Mouse (Mus musculus) hindbrain, embryonic 10.5 days (tissue): ENCODE data around the gene Rnf43. TPM values are rescaled to one million over a fixed set of nuclear protein-coding genes. Genes with fewer than 3 reads are reported as not detected.

Experiments used
- DNase-seq: peaks from one replicate; pipeline ENCODE4 v3.0.0-alpha.2; 2017; ENCODE audit warnings: low spot score
- H3K27ac ChIP-seq: fragments of 300-500 bp; sonication (generic); 2 replicates; pipeline ENCODE4 v1.5.1; 2016; ENCODE audit warnings: mild to moderate bottlenecking, moderate library complexity
- H3K27me3 ChIP-seq: fragments of 300-500 bp; sonication (generic); 2 replicates; pipeline ENCODE4 v1.6.1; 2016; ENCODE audit warnings: mild to moderate bottlenecking; ENCODE audit not compliant: poor library complexity, insufficient read depth, severe bottlenecking
- H3K36me3 ChIP-seq: fragments of 300-500 bp; sonication (generic); 2 replicates; pipeline ENCODE4 v1.6.1; 2016; ENCODE audit warnings: mild to moderate bottlenecking, moderate library complexity
- H3K4me1 ChIP-seq: fragments of 300-500 bp; sonication (generic); replicated peaks from 2 replicates; pipeline ENCODE4 v1.6.1; 2016; ENCODE audit warnings: mild to moderate bottlenecking
- H3K4me3 ChIP-seq: fragments of 300-500 bp; sonication (generic); 2 replicates; pipeline ENCODE4 v1.5.1; 2016; ENCODE audit warnings: mild to moderate bottlenecking, moderate library complexity
- H3K9me3 ChIP-seq: fragments of 300-500 bp; sonication (generic); 2 replicates; pipeline ENCODE4 v1.6.1; 2016; ENCODE audit warnings: mild to moderate bottlenecking, moderate library complexity
- WGBS: fragments of 180-500 bp; shearing (Covaris S2); methylation state at CpG from one replicate; pipeline ENCODE4 v1.1.7; 2016; 5-methylcytosine and 5-hydroxymethylcytosine counted together
- polyA plus RNA-seq: library from polyadenylated mRNA; unstranded; fragments of >200 nt; fragmentation: Nextera tagmentation; extraction: Ambion mirVana; gene quantifications from 2 replicates; pipeline ENCODE4 v1.2.1, GENCODE M21; 2016

Rnf43 gene
- polyA plus RNA-seq, 1 experiment from 2014 or later = 0.90 TPM

DNA sequence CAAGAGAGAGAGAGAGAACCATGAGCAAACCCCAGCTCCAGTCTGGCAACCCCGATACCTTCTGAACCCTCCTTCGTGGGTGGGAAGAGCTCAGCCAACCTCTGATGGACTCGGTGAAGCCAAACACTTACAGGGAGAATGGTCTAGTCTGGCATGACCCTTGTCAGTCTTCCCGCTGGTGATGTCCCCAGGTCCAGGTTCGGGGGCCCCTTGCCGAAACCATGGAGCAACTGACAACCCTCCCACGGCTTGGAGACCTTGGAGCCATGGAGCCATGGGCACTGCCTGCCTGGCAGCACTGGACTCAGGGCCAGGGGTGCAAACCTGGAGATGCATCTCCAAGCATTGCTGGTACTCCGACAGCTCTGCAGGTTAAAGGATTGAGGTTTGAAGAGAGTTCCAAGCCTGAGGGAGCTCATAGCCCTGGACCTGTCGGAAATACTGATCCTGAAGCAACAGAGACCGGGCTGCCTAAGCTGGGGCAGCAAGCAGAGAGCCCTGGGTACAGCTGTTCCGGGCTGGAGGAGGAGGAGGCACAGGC is 98.7 kb downstream of the Rnf43 start:
- no peak for DNase-seq
- 68% methylated on average over 11 of the region's 11 CpGs for WGBS
- Histone ChIP-seq H3K4me3 (peak overlapping the region; percentile 48), H3K27ac (no peak overlapping the region), H3K9me3 (no peaks in the 10 kb centered on the region), H3K4me1 (peaks cover 36% of the 10 kb centered on the region), H3K36me3 (no peaks in the 10 kb centered on the region), H3K27me3 (peaks cover 69% of the 10 kb centered on the region)

DNA sequence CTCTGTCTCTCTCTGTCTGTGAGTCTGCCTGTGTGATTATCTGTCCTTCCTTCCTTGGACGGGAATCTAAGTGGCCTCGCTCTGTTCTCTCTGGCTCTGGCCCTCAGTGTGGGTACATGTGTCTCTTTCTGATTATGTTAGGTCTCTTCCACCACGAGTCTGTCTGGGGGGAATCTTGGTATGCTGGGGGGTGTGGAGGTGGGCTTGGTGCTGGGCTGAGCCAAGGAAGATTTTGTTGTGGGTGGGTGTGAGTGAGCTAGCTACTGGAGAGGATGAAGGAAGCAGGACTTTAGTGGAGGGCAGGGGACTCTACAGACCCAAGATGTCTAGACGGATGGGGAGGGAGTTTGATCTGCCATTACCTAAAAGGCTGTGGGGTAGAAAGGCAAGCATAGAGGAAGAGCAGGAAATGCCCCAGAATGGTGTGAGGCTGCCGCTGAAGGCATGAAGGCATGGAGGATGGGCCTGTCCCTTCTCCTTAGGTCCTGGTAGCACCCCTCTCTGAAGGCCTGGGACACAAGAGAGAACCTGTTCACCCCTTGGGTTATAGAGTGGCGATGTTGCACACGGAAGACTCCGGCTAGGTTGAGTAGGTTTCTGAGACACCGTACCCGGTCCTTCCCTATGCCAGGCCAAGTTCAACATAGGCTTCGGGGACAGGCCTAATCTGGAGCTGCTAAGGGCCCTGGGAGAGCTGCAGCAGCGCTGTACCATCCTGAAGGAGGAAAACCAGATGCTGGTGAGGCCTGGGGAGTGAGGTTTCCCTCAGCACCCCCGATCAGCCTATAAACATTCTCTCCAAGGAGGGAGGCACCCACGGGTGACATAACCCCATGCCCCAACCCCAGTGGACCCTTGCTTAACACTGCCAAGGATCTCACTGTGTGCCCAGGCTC is 99.5 kb downstream of the Rnf43 start:
- Histone ChIP-seq H3K9me3 (no peaks in the 10 kb centered on the region), H3K27ac (no peak overlapping the region), H3K4me1 (peaks cover 36% of the 10 kb centered on the region), H3K27me3 (peaks cover 77% of the 10 kb centered on the region), H3K4me3 (peak overlapping the region; percentile 48; the same call in 1 of the 2 replicates), H3K36me3 (no peaks in the 10 kb centered on the region)
- no peak for DNase-seq
- 79% methylated on average over 14 of the region's 14 CpGs for WGBS

- no peaks in the 10 kb centered on the region for H3K36me3 ChIP-seq
- peak overlapping the region; percentile 9 for H3K27ac ChIP-seq
- DNase-seq = no peak
- peak overlapping the region; percentile 74; the same call in 1 of the 2 replicates for H3K4me3 ChIP-seq
- no peaks in the 10 kb centered on the region for H3K9me3 ChIP-seq
- WGBS = 48% methylated on average over 12 of the region's 12 CpGs
- H3K4me1 ChIP-seq = peaks cover 36% of the 10 kb centered on the region
- H3K27me3 ChIP-seq = peaks cover 84% of the 10 kb centered on the region
These were observed 100.3 kb downstream of the Rnf43 start for GRCm38 (mm10) chr11:87762702-87763385.

GRCm38 (mm10) chr11:87763511-87763987 is 101.0 kb downstream of the Rnf43 start:
- peak; percentile 56 for DNase-seq
- under 1% methylated on average over 17 of the region's 17 CpGs for WGBS
- 0 out of 2 replicates have a peak, but pooled peaks cover 3% of the 10 kb centered on the region for H3K36me3 ChIP-seq
- H3K9me3 ChIP-seq = no peaks in the 10 kb centered on the region
- H3K27ac ChIP-seq = peak overlapping the region; percentile 85
- H3K4me1 ChIP-seq = peaks cover 36% of the 10 kb centered on the region
- H3K4me3 ChIP-seq = peak overlapping the region; percentile 74
- H3K27me3 ChIP-seq = peaks cover 89% of the 10 kb centered on the region

DNA sequence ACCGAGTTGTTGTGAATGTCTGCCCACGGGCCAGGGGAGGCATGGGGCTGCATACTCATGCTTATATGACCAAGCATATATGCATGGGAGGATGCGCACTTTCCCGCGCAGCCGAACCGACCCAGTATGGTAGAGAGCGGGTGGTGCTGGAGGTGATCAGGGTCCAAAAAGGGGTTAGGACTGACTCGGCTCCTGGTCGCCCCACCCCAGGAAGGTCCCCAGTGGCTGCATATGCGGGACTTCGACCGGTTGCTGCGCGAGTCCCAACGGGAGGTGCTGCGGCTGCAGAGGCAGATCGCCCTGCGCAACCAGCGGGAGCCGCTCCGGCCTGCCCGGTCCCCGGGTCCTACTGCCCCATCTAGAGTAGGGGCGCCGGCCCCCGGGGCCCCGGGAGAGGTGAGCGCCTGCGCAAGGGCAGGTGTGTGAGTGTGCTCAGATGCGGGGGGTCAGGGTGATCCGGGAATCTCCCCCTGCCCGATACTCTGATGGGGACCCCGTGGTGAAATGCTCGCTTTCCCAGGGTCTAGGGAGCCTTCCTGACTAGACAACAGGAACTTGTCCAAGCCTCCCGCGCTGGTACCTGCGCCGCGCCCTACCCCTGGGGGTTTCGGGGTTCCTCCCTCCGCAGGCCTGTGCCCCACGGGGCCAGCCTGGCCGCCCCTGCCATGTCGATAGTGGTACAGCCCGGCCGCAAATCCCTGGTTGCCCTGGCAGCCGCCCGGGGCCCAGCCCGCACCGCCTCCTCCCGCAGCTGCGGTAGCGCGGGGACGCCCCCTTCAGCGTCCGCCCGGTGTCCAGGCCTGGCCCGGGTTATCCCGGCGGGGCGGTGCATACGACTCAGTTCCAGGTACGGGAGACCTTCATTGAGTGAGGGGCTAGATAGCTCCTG is 101.7 kb downstream of the Rnf43 start:
- Histone ChIP-seq H3K4me1 (peaks cover 36% of the 10 kb centered on the region), H3K36me3 (0 out of 2 replicates have a peak, but pooled peaks cover 5% of the 10 kb centered on the region), H3K27me3 (peaks cover 89% of the 10 kb centered on the region), H3K9me3 (no peaks in the 10 kb centered on the region), H3K4me3 (peak overlapping the region; percentile 74), H3K27ac (peak overlapping the region; percentile 85)
- WGBS = under 1% methylated on average over 65 of the region's 65 CpGs
- peak; percentile 56 for DNase-seq

DNA sequence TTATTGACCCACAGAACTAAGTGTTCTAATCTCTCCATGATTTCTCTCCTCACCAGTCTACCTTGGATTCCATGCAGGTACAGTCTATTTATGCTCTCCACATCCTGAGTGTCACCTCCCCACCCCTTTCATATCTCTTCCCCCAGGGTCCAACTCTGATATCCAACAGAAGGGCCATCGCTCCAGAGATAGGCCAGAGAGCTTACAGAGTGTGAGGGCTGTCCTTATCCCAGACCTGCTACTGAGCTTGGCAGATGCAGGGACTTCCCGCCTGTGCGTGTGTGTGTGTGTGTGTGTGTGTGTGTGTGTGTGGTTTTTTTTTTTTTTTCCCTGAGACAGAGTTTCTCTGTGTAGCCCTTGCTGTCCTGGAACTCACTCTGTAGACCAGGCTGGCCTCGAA is 106.2 kb downstream of the Rnf43 start:
- no peaks in the 10 kb centered on the region for H3K9me3 ChIP-seq
- peaks cover 8% of the 10 kb centered on the region; the same call in 1 of the 2 replicates for H3K36me3 ChIP-seq
- no peak overlapping the region for H3K27ac ChIP-seq
- DNase-seq = no peak
- no peak overlapping the region for H3K4me3 ChIP-seq
- 89% methylated on average over 4 of the region's 4 CpGs for WGBS
- H3K27me3 ChIP-seq = peaks cover 45% of the 10 kb centered on the region
- peaks cover 14% of the 10 kb centered on the region for H3K4me1 ChIP-seq

DNA sequence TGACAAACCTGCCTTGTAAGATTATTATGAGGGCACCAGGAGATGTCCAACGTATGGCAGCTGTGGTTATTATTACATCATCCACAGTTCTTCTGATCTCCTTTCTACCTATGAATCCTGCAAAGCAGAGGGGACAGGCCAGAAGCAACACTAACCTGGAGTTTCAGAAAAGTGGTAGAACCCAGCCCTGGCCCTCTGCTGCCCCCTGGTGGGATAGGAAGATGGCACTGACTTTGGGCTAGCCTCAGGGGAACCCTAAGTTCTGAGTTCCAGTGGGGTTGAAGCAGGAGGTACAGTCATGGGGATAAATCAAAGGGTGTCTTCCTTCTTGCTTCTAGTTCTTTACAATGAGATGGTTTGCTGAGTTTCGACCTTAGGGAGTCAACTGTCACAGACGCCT is 108.5 kb downstream of the Rnf43 start:
- H3K9me3 ChIP-seq = no peaks in the 10 kb centered on the region
- peaks cover 23% of the 10 kb centered on the region for H3K27me3 ChIP-seq
- H3K4me3 ChIP-seq = no peak overlapping the region
- H3K27ac ChIP-seq = no peak overlapping the region
- peaks cover 7% of the 10 kb centered on the region; the same call in 1 of the 2 replicates for H3K4me1 ChIP-seq
- DNase-seq = peak; percentile 66
- WGBS = 63% methylated on average over 3 of the region's 3 CpGs
- peaks cover 8% of the 10 kb centered on the region; the same call in 1 of the 2 replicates for H3K36me3 ChIP-seq

GRCm38 (mm10) chr11:87772354-87772753 is 109.8 kb downstream of the Rnf43 start:
- H3K4me3 ChIP-seq = no peak overlapping the region
- no peak for DNase-seq
- H3K27ac ChIP-seq = no peak overlapping the region
- H3K4me1 ChIP-seq = peaks cover 13% of the 10 kb centered on the region
- 89% methylated on average over 3 of the region's 3 CpGs for WGBS
- H3K27me3 ChIP-seq = peaks cover 21% of the 10 kb centered on the region
- H3K36me3 ChIP-seq = peaks cover 8% of the 10 kb centered on the region; the same call in 1 of the 2 replicates
- H3K9me3 ChIP-seq = no peaks in the 10 kb centered on the region

DNA sequence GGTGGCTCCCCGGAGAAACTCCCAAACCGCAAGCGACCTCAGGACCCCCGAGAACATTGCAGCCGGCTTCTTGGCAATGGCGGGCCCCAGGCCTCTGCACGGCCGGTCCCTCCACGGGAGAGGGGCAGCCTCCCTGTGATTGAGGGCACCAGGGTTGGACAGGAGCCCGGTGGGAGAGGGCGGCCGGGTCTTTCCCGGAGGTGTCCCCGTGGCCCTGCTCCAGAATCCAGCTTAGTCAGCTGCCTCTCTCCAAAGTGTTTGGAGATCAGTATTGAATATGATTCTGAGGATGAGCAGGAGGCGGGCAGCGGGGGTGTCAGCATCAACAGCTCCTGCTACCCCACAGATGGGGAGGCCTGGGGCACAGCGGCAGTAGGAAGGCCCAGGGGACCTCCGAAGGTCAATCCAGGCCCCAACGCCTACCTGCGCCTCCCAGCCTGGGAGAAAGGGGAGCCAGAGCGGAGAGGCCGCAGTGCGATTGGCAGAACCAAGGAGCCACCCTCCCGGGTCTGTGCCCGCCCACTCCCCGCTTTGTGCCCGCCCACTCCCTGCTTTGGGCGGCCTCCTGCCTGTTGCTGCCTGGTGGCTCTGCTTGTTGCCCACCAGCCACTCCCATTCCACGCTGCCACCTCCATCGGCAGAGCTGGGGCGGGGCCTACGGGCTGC is 115.7 kb downstream of the Rnf43 start:
- Histone ChIP-seq H3K27me3 (peaks cover 54% of the 10 kb centered on the region), H3K9me3 (no peaks in the 10 kb centered on the region), H3K4me1 (peaks cover 34% of the 10 kb centered on the region), H3K36me3 (no peaks in the 10 kb centered on the region), H3K4me3 (peak overlapping the region; percentile 56), H3K27ac (peak overlapping the region; percentile 84)
- peak; percentile 81 for DNase-seq
- 7% methylated on average over 32 of the region's 32 CpGs for WGBS

DNA sequence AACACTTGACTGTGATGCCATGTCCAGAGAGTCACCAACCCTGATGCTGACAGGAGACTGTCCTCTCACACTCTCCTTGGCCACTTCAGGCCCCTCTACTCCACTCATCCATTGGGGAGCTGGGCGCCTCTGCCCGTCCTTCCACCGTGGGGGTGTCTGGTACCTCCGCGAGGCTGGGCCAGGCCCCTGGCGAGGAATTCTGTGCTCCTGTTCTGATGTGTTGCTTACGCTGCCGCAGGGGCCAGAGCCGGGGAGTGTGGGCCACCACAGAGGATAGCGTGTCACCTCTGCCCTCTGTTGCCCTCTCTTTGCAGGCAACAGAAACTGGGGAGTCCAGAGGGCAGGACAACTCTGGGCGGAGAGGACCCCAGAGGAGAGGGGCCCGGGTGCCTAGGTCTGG is 116.4 kb downstream of the Rnf43 start:
- Histone ChIP-seq H3K4me3 (peak overlapping the region; percentile 56), H3K27me3 (peaks cover 54% of the 10 kb centered on the region), H3K27ac (peak overlapping the region; percentile 84; the same call in 1 of the 2 replicates), H3K36me3 (no peaks in the 10 kb centered on the region), H3K9me3 (no peaks in the 10 kb centered on the region), H3K4me1 (peaks cover 34% of the 10 kb centered on the region)
- DNase-seq = no peak
- WGBS = 39% methylated on average over 12 of the region's 12 CpGs

DNA sequence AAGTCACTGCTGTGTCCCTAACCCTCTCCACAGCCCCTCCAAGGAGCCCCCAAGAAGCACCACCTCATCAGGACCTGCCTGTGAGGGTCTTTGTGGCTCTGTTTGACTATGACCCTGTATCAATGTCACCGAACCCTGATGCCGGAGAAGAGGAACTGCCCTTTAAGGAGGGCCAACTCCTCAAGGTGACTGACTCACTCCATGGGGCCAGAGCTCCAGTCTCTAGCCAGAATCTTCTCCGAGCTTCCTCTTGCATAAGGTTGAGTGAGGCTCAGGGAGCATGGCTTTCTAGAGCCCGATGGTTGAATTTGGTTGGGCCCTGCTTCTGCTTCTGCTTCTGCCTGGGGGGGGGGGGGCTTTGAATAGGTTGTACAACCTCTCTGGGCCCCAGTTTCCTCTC is 116.9 kb downstream of the Rnf43 start:
- WGBS = 82% methylated on average over 4 of the region's 4 CpGs
- no peak for DNase-seq
- Histone ChIP-seq H3K9me3 (no peaks in the 10 kb centered on the region), H3K4me3 (no peak overlapping the region), H3K27me3 (peaks cover 54% of the 10 kb centered on the region), H3K27ac (0 out of 2 replicates have a peak overlapping the region, but pooled peaks have one; percentile 84), H3K36me3 (no peaks in the 10 kb centered on the region), H3K4me1 (peaks cover 34% of the 10 kb centered on the region)
